Mouse (Mus musculus) kidney, adult 2 months (tissue): Measurements from ENCODE around the gene Atp13a2.

ENCODE experiments used
- CTCF ChIP-seq: fragments of 200-500 bp; conservative IDR thresholded peaks from 2 replicates; pipeline ENCODE4 v1.5.1; 2011; ENCODE audit warnings: low read depth, mild to moderate bottlenecking, control low read depth, low read length, moderate library complexity, mixed read lengths; ENCODE audit not compliant: insufficient read depth, insufficient read length
- POLR2A ChIP-seq: fragments of 200-500 bp; IDR thresholded peaks from one replicate; pipeline ENCODE4 v1.6.1; 2011; ENCODE audit warnings: low read depth, low read length, control low read depth

- TF ChIP-seq POLR2A (no peak), CTCF (no peak)
Observed at GRCm38 (mm10) chr4:141014856-141015255, 28.2 kb downstream of the Atp13a2 start.
